Mouse (Mus musculus): Measurements from ENCODE around the gene Zim1.
A peak's percentile ranks its signal among the peaks of the same experiment; 100 is the strongest.

Gene Zim1

DNA sequence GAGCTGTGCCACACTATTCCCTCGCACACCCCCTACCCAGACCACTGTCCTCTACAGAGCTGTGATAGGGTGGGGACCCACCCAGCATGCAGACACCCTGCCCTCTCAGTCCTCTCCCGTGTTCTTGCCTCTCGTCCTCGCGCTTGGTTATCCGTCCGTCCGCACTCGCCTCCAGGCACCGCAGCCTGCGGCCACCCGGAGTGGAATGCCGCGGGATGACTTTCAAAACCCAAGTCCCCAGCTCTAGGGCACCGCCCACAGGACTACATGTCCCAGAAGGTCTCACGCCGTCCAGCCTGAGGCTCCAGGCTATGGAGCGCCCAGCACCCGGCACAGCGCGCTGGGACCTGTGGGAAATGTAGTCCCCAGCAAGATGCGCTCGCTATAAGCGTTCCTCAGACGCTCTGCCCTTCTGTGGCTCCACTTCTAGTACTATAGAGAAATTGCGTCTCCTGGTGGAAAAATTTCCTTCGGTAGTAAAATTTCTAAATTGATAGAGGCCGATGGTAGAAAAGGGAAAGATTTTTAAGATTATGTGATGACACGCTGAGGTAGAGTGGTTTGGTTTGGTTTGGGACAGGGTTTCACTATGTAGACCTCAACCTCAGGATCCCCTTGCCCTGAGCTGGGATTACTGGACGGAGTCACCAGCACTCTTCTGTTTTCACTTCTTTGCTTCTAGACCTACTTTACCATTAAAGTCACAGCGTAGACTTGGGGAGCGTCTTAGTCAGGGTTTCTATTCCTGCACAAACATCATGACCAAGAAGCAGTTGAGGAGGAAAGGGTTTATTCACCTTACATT, at the start of gene Zim1:
Gene Zim1, minus strand, starts transcription at position 210 of the 805 bp plus-strand sequence.
- DNase-seq (ENCODE audit: low read depth) = no peak

DNA sequence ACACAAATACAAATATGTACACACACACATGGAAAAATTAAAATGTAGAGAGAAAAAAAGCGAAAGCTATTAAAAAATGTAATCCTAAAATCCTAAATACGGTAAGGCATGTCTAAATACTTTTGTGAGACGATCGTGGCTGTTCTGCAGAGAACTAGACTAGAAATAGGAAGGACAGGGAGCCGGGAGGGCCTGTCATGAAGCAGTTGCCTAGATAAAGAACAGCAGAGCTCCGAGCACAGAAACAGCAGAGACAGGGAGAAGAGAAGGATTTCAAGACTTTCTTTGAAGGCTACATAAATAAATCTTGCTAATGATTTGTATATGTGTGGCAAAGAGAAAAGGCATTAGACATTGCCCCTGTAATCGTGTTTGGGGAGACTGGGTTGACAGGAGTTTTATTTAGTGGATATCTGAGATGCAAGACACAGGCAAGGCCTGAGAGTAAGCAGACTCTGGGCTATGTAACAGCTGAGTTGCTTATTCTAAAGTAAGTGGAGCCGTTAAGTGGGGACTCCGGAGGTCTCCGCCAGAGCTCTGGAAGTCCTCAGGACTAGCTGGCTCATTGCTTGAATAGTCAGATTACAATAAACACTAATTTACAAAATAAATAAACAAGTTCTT, 48.1 kb upstream of the Zim1 start:
- no peak for DNase-seq (ENCODE audit: low read depth)

DNA sequence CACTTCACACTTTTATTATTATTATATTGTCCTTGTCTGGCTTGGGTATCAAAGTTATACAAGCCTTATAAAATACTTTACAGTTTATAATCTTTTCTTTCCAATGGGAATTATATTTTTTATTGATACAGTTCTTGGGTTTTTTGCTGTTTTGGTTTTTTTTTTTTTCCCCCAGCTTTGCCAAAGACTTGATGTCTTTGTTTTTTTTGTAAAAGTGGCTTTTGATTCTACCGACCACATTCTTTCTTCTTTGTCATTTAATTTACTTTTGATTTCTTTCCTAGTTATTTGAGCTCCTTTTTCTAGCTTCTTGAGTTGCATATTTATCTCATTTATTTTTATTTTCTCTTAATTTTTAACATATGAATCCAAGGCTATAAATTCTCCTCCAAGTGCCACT, 39.8 kb upstream of the Zim1 start:
- DNase-seq (ENCODE audit: low read depth) = no peak

DNA sequence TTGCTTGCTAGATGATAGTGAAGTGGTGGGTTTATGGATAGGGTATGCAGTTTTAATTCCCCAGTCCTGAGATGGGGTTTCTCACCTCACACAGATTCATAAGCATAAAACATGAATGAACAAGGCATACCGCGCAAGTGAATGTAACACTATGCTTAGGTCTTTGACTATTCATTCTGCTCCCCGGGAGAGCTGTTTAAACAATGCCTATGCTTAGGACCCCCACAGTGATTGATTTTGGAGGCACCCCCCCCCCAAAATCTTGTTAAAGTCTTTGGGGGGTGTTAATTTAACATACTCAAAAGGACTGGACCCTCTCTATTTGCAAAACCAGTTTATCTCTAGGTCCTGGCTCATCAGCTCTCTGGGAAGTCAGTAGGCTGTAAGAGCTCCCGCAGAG, 35.7 kb upstream of the Zim1 start:
- no peak for DNase-seq (ENCODE audit: low read depth)

DNA sequence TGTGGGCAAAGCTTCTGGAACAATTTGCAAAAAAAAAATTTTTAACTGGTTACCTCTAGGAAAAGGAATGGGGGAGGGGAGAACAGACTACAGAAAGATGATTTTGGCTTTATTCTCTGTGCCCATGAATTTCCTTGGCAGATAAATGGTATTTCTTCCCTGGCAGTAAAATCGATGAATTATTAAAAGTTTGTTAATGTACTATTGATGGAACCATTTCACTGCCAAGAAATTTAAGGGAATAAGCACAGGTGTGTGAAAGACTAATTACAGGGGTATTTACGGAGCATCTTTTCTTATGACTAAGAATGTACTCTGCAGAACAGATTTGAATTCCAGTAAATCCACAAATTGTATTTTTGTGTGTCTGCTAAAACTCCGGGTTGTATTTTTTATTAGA, 35.1 kb upstream of the Zim1 start:
- no peak for DNase-seq (ENCODE audit: low read depth)

DNA sequence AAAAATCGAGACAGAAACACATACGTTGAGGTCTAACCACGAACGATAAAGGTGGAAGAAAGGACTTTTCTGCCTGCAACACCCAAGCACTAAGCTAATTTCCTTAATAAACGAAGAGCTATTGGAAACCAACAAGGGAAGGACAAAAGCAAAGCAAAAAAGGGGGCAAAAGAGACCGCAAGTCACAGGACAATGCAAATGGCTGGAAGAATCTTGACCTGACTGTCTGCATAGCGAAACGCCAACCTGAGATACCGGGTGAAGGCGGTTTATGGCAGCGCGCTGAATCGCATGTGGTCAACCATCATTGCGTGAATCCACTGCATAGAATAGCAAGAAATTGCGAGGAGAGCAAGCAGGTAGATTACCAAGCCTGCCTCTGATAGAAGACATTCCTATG, 34.6 kb upstream of the Zim1 start:
- DNase-seq (ENCODE audit: low read depth) = no peak

DNA sequence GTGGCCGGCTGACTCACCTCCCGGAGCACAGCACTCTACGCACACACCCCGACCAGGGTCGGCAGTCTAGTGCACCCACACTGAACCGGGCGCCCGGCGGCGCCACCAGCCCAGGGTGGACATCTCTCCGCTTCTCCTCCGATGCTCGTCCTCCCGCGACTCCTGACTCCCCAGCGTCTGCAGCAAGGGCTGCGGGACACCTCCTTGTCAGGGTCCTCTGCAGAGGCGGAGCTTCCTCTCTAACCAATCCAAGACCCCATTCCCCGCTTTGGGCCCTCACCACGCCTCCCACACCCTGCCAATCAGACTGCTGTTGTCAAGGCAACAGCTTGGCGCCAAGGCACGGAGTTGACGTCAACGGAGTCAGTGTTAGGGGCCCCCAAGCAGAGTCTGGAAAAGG, 34.0 kb upstream of the Zim1 start, which contains the start of the genes Peg3 and Usp29:
Gene Peg3, minus strand, starts transcription at position 191 of the 400 bp plus-strand sequence.
Gene Usp29, plus strand, starts transcription at position 338 of the 400 bp plus-strand sequence.
- no peak for DNase-seq (ENCODE audit: low read depth)

DNA sequence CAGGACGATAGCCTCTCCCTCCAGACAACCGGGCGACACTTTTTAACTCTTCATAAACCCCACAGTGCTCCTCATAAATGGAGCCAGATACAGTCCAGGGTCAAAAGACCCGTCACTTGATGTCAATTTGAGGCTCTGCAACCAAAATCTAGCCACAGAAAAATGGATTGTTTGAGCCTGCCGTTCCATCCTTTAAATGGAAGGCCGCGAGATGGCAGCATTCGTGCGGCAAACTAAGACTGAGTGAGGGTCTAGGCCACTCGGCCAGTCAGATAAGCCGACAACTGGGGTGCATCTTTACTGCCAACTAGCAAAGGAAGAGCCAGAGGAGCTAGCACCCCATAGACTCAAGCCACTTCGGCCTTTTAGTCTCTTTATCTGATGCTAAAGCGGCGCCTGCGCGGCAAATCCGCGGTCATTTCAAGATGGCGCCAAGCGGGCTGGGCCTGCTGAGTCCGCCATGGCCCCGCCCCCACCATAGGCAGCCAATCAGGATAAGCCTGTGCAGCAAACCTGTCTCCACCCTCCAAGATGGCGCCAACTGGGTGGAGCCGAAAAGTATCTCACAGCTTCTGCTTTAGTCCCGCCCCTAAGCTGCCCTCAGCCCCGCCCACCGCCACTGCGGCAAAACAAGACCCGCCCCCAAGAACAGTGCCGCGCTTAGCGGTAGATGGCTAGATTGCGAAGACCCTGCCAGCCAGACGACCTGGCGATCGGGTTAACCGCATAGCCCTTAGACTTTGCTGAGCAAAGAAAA, 33.0 kb upstream of the Zim1 start:
- DNase-seq (ENCODE audit: low read depth) = peak; percentile 6

DNA sequence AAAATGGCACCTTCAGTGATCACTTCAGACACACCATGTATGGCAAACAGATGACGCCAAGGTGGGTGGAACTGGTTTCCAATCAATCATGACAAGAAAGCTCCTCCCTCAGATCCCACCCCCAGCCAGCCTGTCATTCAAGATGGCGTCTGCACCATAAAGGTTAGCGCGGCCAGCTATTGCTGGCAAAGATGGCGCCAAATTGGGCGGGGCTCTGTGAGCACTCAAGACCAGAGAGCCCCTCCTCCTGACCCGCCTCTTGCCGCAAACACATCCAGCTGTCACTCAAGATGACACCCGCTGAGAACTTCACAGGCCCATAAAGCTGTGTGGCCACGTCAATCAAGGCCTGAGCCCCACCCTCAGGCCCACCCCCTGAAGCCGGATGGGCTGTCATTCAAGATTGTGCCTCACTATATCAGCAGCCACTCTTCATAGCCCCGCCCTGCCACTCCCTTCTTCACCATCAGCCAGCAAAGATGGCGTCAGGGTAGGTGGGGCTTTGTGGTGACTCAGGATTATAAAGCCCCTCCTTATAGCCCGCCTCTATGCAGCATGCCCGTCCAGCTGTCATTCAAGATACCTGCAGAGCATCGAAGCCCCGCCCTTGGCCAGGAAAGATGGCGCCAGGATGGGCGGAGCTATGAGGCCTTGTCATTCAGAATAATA, 32.1 kb upstream of the Zim1 start:
- no peak for DNase-seq (ENCODE audit: low read depth)

DNA sequence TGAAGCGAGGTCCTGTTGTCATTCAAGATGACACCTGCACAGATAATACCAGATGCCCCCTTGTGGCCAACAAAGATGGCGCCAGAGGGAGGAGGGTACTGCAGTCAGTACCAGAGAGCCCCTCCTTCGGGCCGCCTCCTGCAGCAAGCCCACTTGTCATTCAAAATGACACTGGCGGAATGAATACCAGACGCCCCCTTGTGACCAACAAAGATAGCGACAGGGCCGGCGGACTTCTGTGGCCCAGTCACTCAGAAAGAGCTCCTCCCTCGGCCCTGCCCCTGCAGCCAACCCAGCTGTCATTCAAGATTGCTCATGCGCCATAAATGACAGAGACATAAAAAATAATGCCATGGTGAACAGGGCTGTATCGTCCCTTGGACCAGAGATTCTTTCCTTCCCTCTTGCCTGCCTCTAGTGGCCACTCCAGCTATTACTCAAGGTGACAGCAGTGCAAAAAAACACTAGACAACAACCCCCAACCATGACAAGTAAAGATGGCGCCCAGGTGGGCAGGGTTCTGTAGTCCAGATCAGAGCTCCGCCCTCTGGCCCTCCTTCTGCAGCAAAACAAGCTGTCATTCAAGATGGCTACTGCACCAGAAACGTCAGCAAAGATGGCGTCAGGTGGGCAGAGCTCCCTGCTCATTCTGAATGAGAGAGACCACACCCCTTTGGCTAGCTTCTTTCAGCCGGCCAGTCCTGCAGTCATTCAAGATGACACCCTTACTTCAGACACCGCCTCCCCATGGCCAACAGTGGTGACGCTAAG, 31.3 kb upstream of the Zim1 start:
- DNase-seq (ENCODE audit: low read depth) = no peak

DNA sequence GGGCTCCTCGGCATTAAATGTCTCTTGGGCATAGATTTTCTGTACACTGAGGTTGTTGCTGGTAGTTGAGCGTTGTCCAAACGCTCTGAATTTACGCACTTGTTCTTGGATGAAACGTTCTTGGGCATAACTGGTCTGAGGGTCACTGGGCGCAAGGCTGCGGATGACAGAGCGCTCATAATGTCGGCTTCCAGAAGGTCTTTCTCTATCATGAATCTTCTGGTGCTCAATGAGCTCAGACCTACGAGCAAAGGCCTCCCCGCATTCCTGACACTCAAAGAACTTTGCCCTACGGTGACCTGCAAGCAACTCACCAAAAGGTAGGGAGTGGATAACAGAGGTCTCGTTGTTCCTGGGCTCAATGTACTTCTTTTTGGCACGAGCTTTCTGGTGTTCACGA, 13.1 kb upstream of the Zim1 start:
- no peak for DNase-seq (ENCODE audit: low read depth)

DNA sequence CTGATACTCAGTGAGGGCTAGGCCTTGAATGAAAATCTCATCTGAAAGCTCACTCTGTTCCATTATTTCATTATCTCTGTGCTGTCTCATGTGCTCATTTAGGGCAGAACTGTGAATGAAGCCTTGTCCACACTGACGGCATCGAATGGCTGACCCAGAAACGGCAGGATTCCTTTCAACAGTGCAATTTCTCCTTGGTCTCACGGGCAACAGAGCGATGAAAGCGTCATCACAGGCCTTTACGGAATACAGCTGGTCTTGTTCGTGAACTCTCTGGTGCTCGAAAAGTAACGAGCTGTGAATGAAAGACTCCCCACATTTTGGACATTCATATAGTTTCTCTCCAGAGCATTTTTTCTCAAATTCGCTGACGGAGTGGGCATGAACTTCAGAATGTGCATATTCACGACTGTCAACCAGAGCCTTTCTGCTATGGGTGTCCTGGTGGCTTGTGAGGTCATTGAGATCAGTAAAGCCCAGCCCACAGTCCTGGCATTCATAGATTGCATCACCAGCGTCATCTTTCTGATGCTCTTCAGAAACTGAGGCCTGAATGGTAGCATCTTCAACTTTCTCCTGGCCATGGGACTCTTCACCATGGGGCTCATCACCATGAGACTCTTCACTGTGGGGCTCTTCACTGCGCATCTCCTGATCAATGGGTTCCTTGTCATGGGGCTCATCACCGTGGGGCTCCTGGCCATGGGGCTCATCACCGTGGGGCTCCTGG, 12.4 kb upstream of the Zim1 start:
- no peak for DNase-seq (ENCODE audit: low read depth)

DNA sequence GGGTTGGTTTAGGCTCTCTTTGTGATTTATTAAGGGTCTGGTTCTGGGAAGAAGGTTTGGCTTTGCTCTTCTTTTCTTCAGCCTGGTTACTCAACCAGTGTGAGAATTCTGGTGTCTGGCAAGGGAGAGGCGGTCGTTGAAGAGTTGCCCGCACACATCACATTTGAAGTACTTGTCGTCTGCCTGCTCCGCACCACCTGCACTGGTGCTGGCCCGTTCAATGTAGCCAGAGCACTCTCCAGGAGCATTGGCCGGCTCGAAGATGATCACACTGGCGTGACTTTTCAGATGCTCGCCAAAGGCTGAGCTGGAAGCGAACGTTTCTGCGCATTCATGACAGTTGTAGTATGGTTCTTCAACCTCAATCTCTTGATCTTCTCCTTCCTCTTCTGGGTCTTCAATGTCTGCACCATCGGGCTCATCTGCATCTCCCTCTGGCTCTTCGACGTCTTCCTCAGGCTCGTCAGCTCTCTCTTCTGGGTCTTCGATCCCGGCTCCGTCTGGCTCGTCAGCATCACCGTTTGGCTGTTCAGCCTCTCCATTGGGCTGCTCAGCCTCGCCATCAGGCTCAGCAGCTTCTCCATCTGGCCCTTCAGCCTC, 11.3 kb upstream of the Zim1 start:
- no peak for DNase-seq (ENCODE audit: low read depth)

DNA sequence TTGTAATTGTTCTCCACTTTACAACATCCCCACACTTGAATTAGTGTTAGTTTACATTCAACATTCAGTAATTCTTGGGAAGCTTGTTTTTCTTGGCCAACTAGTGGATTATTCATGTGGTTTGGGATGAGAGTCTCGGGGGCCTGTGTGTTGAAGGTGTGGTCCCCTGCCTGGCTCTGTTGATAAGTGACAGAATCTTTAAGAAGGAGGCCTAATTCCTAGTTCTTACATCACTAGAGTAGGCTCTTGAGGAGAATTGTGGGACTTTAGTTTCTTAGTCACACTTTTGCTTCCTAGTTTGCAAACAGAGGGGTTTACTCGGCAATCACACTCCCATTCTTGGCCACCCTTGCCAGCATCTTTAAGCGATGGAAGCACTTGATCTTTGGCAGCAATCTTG, 3.0 kb upstream of the Zim1 start:
- no peak for DNase-seq (ENCODE audit: low read depth)

DNA sequence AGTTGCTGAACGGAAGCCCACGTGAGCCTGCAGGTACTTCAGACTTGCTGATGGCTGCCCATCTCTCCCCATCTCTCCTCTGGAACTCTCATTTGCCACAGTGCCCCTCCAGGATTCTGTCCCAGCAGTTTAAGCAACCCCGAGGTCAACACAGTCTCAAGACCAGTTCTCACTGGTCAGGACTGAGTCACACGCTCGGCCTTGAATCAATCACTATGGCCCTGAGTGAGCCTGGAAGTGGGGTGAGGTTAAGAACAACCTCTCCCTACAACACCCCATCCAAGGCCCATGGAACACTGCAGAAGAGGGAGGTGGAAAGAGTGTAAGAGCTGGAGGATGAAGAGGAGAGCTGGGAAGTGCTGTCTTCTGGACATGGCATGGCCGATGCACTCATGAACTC, 10.7 kb downstream of the Zim1 start:
- DNase-seq (ENCODE audit: low read depth) = no peak

DNA sequence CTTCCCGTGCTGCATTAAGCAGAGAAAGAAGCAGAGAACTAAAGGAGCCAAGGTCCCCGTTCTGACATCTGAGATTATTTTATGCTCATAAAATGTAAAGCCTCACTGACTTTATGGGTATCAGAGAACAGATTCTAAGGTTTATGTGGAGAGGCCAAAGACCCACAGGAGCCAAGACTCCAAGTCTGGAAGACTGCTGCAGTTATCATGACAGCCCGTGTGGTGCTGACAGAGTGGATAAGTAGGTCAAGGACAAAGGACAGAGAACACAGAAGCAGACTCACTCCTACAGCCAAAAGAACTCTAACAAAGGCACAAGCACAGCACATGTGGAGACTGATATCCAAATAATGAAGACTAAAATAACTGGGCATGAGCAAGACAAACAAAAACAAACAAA, 29.5 kb downstream of the Zim1 start:
- no peak for DNase-seq (ENCODE audit: low read depth)

DNA sequence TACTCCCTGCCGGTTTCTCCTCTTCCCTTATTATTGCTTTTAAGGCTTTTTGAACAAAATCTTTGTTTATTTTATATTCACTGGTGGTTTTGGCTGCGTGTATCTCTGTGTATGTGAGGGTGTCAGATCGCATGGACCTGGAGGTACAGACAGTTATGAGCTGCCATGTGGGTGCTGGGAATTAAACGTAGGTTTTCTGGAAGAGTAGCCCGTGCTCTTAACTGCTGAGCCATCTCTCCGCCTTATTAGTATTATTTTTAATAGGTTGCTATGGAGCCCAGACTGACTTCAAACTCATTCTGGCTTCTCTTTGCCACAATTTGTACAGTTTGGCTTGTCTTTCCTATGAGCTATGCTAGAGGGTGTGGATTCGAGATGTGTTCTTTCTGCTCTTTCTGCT, 32.8 kb downstream of the Zim1 start:
- DNase-seq (ENCODE audit: low read depth) = no peak

DNA sequence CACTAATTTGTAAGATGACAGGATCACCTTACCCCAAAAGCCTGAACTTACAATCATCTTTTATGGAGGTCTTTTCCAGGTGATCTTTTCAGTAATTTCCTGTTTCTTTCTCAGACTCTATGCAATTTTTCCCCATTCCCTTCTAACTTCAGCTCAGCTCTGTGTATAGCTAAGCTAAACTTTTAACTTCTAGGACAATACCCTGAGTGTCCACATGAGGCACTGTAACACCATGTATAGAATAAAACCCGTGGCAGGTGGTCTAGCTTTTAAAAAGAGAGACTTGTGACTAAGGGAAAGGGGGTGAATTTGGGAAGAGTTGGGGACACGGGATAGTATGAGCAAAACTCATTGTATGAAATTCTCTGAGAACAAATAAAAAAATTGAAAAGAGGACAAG, 36.6 kb downstream of the Zim1 start:
- no peak for DNase-seq (ENCODE audit: low read depth)

DNA sequence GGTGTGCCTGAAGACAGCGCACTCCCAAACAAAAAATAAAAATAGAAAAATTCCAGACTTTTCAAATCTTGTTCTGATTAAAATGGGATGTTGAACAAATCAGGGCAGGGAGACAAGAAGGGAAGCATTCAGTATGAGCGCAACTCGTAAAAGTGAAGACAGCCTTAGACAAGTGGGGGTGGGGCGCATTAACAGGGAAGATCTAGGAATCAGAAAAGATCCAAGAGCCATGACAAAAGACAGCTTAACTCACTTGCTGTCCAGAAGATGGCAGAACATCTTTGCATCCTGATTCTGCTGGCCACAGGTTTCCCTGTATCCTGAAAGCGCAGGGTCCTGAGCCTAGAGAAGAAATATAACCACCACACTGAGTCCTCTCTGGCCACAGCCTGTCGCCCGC, 37.6 kb downstream of the Zim1 start:
- DNase-seq (ENCODE audit: low read depth) = no peak

DNA sequence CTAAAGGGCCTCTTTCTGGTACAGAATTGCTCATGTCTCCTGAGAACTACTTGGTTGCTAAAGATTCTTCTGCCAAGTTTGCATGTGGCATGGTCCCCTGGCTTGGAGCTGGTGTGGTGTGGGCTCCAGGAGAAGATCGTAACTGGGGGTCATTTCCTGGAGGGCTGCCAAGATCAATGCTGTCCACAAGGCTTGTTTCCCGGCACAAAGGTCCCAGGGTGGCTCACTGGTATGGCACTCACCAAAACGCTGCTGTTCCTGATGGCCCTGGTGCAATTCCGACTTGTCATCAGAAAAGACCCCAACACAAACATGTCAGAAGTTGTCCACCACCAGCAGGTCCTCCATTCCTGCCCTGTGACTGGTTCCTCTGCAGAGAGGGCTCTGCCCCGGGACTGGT, 44.1 kb downstream of the Zim1 start:
- DNase-seq (ENCODE audit: low read depth) = no peak

DNA sequence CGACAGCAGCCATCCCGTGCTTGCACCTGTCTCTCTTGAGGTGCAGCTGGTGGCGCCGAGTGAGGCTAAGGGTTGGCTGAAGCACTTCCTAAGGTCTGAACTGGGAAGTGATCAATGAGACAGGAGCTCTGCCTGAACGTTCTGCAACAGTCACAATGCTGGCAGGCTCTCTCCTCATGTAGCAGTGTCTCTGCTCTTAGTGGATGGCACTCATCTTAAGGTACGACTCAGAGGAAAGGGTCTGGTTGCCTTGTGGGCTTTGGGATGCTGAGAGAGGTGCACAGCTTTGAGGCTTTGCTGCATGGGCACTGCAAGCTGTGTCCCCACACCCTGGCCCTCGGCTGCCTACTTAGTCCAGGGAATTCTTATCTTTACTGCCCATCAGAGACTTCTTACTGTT, 45.0 kb downstream of the Zim1 start:
- no peak for DNase-seq (ENCODE audit: low read depth)
